Mouse (Mus musculus) embryonic facial prominence, embryonic 11.5 days (tissue): ENCODE data around the gene Txlna. TPM values are rescaled to one million over a fixed set of nuclear protein-coding genes. Genes with fewer than 3 reads are reported as not detected.

ENCODE experiments used
- ATAC-seq: fragments of 200-750 bp; cut with Nextera tagmentation; replicated peaks from 2 replicates; pipeline ENCODE4 v1.8.0; 2017; ENCODE audit warnings: low read depth; ENCODE audit not compliant: insufficient number of reproducible peaks, low FRiP score, low TSS enrichment
- DNase-seq: peaks from one replicate; pipeline ENCODE4 v3.0.0-alpha.2; 2015; ENCODE audit warnings: low spot score
- H3K27ac ChIP-seq: fragments of 300-500 bp; sonication (generic); replicated peaks from 2 replicates; pipeline ENCODE4 v1.5.1; 2014; ENCODE audit warnings: mild to moderate bottlenecking, low read depth, low read length, control low read depth
- H3K27me3 ChIP-seq: fragments of 300-500 bp; sonication (generic); 2 replicates; pipeline ENCODE4 v1.6.1; 2014; ENCODE audit warnings: mild to moderate bottlenecking, low read length, moderate library complexity, mixed read lengths; ENCODE audit not compliant: control insufficient read depth, insufficient read depth
- H3K36me3 ChIP-seq: fragments of 300-500 bp; sonication (generic); replicated peaks from 2 replicates; pipeline ENCODE4 v1.6.1; 2014; ENCODE audit warnings: low read depth, mild to moderate bottlenecking, low read length, moderate library complexity, mixed read lengths; ENCODE audit not compliant: control insufficient read depth, insufficient read depth
- H3K4me1 ChIP-seq: fragments of 300-500 bp; sonication (generic); 2 replicates; pipeline ENCODE4 v1.6.1; 2014; ENCODE audit warnings: low read length, mixed read lengths; ENCODE audit not compliant: control insufficient read depth, insufficient read depth
- H3K4me2 ChIP-seq: fragments of 300-500 bp; sonication (generic); 2 replicates; pipeline ENCODE4 v1.6.1; 2014; ENCODE audit warnings: low read depth, mild to moderate bottlenecking, control low read depth, low read length, moderate library complexity
- H3K4me3 ChIP-seq: fragments of 300-500 bp; sonication (generic); 2 replicates; pipeline ENCODE4 v1.5.1; 2014; ENCODE audit warnings: low read depth, low read length, control low read depth
- H3K9ac ChIP-seq: fragments of 300-500 bp; sonication (generic); replicated peaks from 2 replicates; pipeline ENCODE4 v1.6.1; 2014; ENCODE audit warnings: mild to moderate bottlenecking, control low read depth, low read length
- H3K9me3 ChIP-seq: fragments of 300-500 bp; sonication (generic); replicated peaks from 2 replicates; pipeline ENCODE4 v1.6.1; 2016; ENCODE audit warnings: mild to moderate bottlenecking, low read length, inconsistent platforms, mixed read lengths; ENCODE audit not compliant: control insufficient read depth
- WGBS: fragments of 180-500 bp; shearing (Covaris S2); extraction: QIAGEN DNeasy Blood & Tissue Kit; methylation state at CpG from one replicate; pipeline ENCODE4 v1.1.7; 2014; 5-methylcytosine and 5-hydroxymethylcytosine counted together
- polyA plus RNA-seq: library from polyadenylated mRNA; unstranded; fragments of >200 nt; fragmentation: Nextera tagmentation; extraction: Ambion mirVana; gene quantifications from 2 replicates; pipeline ENCODE4 v1.2.1, GENCODE M21; 2014

Txlna gene
- polyA plus RNA-seq, 1 experiment from 2014 or later = 100 TPM

DNA sequence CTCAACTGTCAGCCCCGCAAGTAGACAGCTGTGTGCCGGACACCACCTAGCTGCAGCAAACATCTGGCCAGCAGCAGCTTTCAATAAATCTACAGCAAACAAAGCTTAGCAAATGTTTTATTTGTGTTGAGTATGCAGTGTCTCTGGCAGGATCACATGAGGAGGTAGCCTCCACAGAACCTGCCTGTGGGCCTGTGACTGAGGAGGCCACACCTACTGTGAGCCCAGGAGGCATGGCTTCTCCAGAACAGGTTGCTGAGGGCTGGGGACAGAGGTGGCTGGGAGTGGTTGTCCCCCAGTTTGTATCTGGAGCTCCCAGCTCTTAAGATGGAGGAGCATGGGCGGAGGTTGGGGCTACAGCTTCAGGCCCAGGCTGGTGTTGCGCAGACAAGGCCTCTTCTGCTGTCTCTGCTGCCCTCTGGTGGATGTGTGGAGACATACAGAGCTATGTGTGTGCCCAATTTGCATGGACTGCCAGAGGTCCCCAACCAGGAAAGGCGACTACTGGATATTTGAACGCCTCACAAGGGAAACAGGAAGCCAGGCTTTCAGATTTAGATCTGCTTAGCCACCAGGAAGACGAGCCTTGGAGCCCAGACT lies 32.3 kb downstream of the Txlna start:
- no peak overlapping the region for H3K4me2 ChIP-seq
- H3K4me3 ChIP-seq = no peak overlapping the region
- peak; percentile 61 for ATAC-seq
- no peaks in the 10 kb centered on the region for H3K27me3 ChIP-seq
- no peak overlapping the region for H3K9ac ChIP-seq
- H3K4me1 ChIP-seq = no peaks in the 10 kb centered on the region
- peaks cover 2% of the 10 kb centered on the region; the same call in 1 of the 2 replicates for H3K36me3 ChIP-seq
- peak; percentile 87 for DNase-seq
- 37% methylated on average over 7 of the region's 7 CpGs for WGBS
- H3K27ac ChIP-seq = no peak overlapping the region
- H3K9me3 ChIP-seq = no peaks in the 10 kb centered on the region

DNA sequence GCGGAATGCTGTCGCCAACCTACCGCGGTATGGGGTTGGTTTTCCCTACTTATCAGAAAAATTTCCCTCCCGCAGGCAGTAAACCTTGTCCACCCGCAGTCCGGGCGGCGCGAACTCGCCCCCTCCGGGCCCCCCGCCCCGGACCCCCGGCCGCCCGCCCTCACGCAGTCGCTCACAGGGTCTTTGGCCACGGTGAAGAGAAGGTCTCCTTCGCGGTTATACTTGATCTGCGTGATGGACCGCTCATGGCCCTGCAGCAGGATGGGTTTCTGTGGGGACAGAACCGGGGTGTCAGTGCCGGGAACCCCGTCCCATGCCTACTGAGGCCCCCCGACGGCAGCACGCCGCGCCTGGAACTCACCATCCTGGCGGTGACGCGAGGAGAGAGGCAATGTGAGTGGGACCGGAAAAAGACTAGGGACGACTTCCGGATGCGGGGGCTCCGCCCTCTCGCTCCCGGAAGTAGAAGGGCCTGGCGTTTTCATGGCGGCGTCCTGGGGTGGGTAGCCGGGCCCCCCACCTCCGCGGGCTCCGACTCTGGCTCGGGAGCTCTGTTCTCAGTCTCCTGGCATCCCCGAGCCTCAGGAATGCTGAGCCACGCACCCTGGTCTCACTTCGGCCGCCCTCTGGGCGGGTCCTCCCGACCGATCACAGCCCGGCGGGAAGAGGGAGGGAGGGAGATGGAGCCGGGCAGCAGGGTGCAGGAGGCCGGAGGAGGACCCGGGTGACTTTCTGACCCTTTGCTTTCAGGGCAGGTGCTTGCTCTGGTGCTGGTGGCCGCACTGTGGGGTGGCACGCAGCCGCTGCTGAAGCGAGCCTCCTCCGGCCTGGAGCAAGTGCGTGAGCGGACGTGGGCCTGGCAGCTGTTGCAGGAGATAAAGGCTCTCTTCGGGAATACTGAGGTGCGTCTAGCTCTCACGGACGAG lies 40.4 kb downstream of the Txlna start, which contains the start of the genes Eif3i and Tmem234:
Gene Eif3i, minus strand, starts transcription at position 416 of the 926 bp plus-strand sequence.
Gene Tmem234, plus strand, starts transcription at position 436 of the 926 bp plus-strand sequence.
- no peaks in the 10 kb centered on the region for H3K4me1 ChIP-seq
- under 1% methylated on average over 70 of the region's 74 CpGs for WGBS
- peak within 1 kb of the TSS; percentile 60 for H3K4me2 ChIP-seq
- no peaks in the 10 kb centered on the region; the same call in 1 of the 2 replicates for H3K36me3 ChIP-seq
- no peaks in the 10 kb centered on the region for H3K27me3 ChIP-seq
- H3K27ac ChIP-seq = no peak within 1 kb of the TSS; the same call in 1 of the 2 replicates
- H3K9ac ChIP-seq = peak within 1 kb of the TSS; percentile 94
- DNase-seq (peak; percentile 91), ATAC-seq (peak; percentile 84)
- H3K4me3 ChIP-seq = peak within 1 kb of the TSS; percentile 99
- no peaks in the 10 kb centered on the region for H3K9me3 ChIP-seq

DNA sequence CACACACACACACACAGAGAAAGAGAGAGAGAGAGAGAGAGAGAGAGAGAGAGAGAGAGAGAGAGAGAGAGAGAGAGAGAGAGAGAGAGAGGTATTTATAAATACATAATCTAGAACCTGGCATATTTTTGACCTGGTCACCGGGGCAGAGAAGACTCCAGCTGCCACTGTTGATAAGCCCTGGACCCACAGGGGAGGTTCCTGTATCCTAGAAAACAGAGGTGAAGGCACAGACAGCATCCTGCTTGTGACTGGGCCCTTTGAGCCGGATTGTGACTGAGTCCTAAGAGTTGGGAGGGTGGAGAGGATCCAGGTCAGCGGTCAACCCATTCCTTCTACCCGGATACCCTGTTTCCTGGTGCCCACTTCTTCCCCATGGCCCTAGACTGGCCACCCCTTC lies 52.0 kb downstream of the Txlna start:
- DNase-seq = no peak
- 79% methylated on average over 4 of the region's 4 CpGs for WGBS
- no peak overlapping the region for H3K9ac ChIP-seq
- no peak for ATAC-seq
- H3K4me2 ChIP-seq = no peak overlapping the region
- no peak overlapping the region for H3K27ac ChIP-seq
- no peaks in the 10 kb centered on the region for H3K9me3 ChIP-seq
- H3K4me1 ChIP-seq = no peaks in the 10 kb centered on the region
- no peak overlapping the region for H3K4me3 ChIP-seq
- no peaks in the 10 kb centered on the region for H3K27me3 ChIP-seq
- H3K36me3 ChIP-seq = peaks cover 11% of the 10 kb centered on the region

DNA sequence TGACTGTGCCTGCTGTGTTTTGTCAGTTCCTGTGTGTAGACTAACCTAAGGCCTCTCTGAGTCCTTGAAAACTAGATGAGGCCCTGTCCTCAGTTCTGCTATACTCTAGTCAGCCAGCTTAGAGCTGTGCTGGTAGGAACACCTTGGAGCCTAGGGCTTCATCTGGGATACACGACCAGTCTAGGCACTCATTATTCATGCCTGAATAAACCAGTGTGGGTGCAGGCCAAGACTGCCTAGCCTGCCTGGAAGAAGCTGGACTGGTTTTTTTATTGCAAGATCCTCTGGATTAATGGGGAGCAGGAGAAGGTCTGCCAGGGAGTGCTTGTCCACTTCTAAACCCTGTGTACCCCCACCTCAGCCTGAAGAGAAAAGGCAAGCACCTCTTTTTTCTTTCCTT lies 53.9 kb downstream of the Txlna start:
- Histone ChIP-seq H3K9me3 (no peaks in the 10 kb centered on the region), H3K36me3 (peaks cover 4% of the 10 kb centered on the region), H3K4me2 (no peak overlapping the region), H3K4me1 (no peaks in the 10 kb centered on the region), H3K4me3 (no peak overlapping the region), H3K9ac (no peak overlapping the region), H3K27me3 (no peaks in the 10 kb centered on the region), H3K27ac (no peak overlapping the region)
- DNase-seq = no peak
- 48% methylated on average over 1 of the region's 1 CpGs for WGBS
- ATAC-seq = no peak

DNA sequence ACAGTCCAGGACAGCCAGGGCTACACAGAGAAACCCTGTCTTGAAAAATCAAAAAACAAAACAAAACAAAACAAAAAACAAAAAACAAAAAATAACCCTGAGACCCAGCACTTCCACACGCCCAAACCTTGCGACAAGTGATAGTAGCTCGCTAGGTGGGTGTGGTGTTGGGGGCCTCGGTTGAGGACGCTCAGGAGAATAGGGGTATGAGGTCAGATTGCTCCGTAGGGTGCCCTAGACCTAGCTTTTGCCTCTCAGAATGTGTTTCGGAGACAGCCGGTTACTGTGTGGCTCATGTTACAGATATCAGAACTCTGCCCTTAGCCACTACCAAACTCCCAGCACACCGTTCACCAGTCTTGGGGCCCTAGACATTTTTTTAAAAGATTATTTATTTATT lies 55.1 kb downstream of the Txlna start:
- WGBS = 67% methylated on average over 9 of the region's 9 CpGs
- H3K4me1 ChIP-seq = no peaks in the 10 kb centered on the region
- H3K9ac ChIP-seq = no peak overlapping the region
- H3K27me3 ChIP-seq = no peaks in the 10 kb centered on the region
- H3K36me3 ChIP-seq = no peaks in the 10 kb centered on the region
- no peak overlapping the region for H3K27ac ChIP-seq
- 0 out of 2 replicates have a peak, but pooled peaks have one; percentile 30 for ATAC-seq
- no peaks in the 10 kb centered on the region for H3K9me3 ChIP-seq
- no peak for DNase-seq
- no peak overlapping the region for H3K4me3 ChIP-seq
- peak overlapping the region; percentile 77; the same call in 1 of the 2 replicates for H3K4me2 ChIP-seq

DNA sequence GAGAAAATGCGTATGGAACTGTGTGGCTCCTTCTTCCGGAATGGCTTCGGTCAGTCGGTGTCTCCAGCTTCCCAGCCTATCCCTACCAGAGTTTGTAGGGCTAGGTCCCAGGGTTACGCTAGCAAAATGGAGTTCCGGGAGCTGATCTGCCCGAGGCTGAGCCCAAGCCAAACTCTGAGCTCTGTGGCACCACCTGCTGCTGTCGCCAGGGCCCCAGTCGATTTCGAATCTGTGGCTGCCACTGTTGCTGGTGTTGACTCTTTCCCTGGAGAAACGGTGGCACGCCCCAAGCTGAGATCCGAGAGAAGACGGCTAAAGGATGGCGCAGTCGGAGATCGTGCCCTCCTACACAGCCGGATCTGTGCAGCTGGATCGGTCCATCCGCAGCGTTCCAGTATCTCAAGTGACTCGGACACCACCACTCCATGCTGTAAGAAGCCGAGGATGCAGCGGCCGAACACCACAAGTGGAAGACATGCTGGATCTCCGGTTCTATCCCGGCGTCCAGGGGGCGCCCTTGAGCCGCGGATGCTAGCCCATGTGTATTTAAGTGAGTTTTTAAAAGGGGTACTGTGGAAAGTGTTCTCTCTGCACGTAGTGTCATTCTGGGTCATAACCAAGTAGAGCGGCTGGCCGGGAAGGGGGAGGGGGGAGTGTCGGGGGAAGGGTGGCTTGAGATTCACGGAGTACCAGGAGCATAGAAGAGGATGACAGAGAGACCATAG lies 55.8 kb downstream of the Txlna start:
- no peaks in the 10 kb centered on the region for H3K4me1 ChIP-seq
- peak overlapping the region; percentile 62 for H3K9ac ChIP-seq
- H3K9me3 ChIP-seq = no peaks in the 10 kb centered on the region
- peak; percentile 63; the same call in 1 of the 2 replicates for ATAC-seq
- H3K27me3 ChIP-seq = no peaks in the 10 kb centered on the region
- H3K4me2 ChIP-seq = peak overlapping the region; percentile 77
- H3K4me3 ChIP-seq = peak overlapping the region; percentile 41
- H3K36me3 ChIP-seq = no peaks in the 10 kb centered on the region
- DNase-seq = peak; percentile 85
- WGBS = 2% methylated on average over 36 of the region's 36 CpGs
- no peak overlapping the region for H3K27ac ChIP-seq

DNA sequence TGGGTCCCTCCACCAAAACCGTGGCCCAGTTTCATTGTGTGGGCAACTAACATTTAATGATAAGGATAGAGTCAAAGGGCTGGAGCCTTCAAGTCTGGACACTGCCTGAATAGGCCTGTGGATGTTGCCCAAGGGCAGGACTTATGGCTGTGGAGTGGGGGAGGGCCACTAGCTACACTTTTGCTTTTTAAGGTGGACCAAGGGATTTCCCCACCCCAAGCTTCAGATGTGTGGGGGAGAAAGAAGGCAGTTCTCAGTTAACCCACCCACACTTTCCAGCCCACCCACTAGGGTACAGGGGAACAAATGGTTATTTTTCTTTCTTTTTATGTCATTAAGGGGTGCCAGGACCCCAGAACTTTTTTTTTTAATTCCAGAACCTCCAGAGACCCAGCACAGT lies 56.5 kb downstream of the Txlna start:
- Histone ChIP-seq H3K9me3 (no peaks in the 10 kb centered on the region), H3K4me3 (no peak overlapping the region; the same call in 1 of the 2 replicates), H3K27me3 (no peaks in the 10 kb centered on the region), H3K27ac (no peak overlapping the region), H3K4me1 (no peaks in the 10 kb centered on the region), H3K9ac (no peak overlapping the region; the same call in 1 of the 2 replicates), H3K36me3 (no peaks in the 10 kb centered on the region), H3K4me2 (no peak overlapping the region)
- ATAC-seq (no peak), DNase-seq (no peak)
- 50% methylated on average over 1 of the region's 1 CpGs for WGBS
